Mouse (Mus musculus) hindbrain, embryonic 16.5 days (tissue): ENCODE measurements at regions not wholly inside any gene's neighbourhood (a gene's known extent, or its start where the extent isn't known, plus 50 kb on each side); places are given as distances from the start of the nearest gene placed in this dataset.
A peak's percentile ranks its signal among the peaks of the same experiment; 100 is the strongest.
"Not testable (repeated sequence)": the region's sequence is repeated elsewhere in the genome, so short reads cannot be mapped to it uniquely, and the experiment has no call there.

ENCODE experiments used
- ATAC-seq: fragments of 200-750 bp; cut with Nextera tagmentation; 2 replicates; pipeline ENCODE4 v1.8.0; 2017; ENCODE audit warnings: moderate TSS enrichment, moderate library complexity
- H3K27ac ChIP-seq: fragments of 300-500 bp; sonication (generic); 2 replicates; pipeline ENCODE4 v1.5.1; 2014; ENCODE audit warnings: low read depth, mild to moderate bottlenecking, control low read depth, low read length, moderate library complexity
- H3K27me3 ChIP-seq: fragments of 300-500 bp; sonication (generic); replicated peaks from 2 replicates; pipeline ENCODE4 v1.6.1; 2014; ENCODE audit warnings: low read length; ENCODE audit not compliant: control insufficient read depth, insufficient read depth
- H3K36me3 ChIP-seq: fragments of 300-500 bp; sonication (generic); 2 replicates; pipeline ENCODE4 v1.6.1; 2014; ENCODE audit warnings: mild to moderate bottlenecking, low read length, moderate library complexity, mixed read lengths; ENCODE audit not compliant: control insufficient read depth, insufficient read depth
- H3K4me1 ChIP-seq: fragments of 300-500 bp; sonication (generic); 2 replicates; pipeline ENCODE4 v1.6.1; 2014; ENCODE audit warnings: low read depth, low read length; ENCODE audit not compliant: control insufficient read depth, insufficient read depth
- H3K4me2 ChIP-seq: fragments of 300-500 bp; sonication (generic); 2 replicates; pipeline ENCODE4 v1.6.1; 2014; ENCODE audit warnings: mild to moderate bottlenecking, low read length, control low read depth, moderate library complexity
- H3K4me3 ChIP-seq: fragments of 300-500 bp; sonication (generic); 2 replicates; pipeline ENCODE4 v1.5.1; 2014; ENCODE audit warnings: mild to moderate bottlenecking, low read length, control low read depth, moderate library complexity
- H3K9ac ChIP-seq: fragments of 300-500 bp; sonication (generic); 2 replicates; pipeline ENCODE4 v1.6.1; 2014; ENCODE audit warnings: low read depth, mild to moderate bottlenecking, control low read depth, low read length, moderate library complexity
- H3K9me3 ChIP-seq: fragments of 300-500 bp; sonication (generic); 2 replicates; pipeline ENCODE4 v1.6.1; 2014; ENCODE audit warnings: mild to moderate bottlenecking, low read length, moderate library complexity; ENCODE audit not compliant: control insufficient read depth
- WGBS: fragments of 180-500 bp; shearing (Covaris S2); extraction: QIAGEN DNeasy Blood & Tissue Kit; methylation state at CpG from one replicate; pipeline ENCODE4 v1.1.7; 2014; 5-methylcytosine and 5-hydroxymethylcytosine counted together

DNA sequence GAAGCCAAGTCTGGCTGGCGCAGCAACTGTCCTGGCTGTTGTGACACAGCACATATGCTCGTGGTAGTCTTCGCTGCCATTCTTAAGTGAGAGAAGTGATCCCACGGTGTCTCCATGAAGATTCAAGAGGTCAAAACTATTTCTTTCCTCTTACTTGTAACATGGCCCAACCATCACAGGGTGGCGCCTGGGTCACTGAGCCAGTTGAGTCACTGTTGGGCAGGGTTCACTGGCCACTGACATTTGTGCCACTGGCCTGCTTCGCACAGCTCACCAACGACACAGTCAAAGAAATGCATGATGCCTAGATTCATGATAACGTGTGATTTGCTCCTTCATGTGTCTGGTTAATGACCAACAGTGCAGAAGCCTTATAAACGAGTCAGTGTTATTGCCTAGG lies 179.9 kb downstream of the Cdca7 start:
- ATAC-seq: no peak
- H3K9ac ChIP-seq: no peak overlapping the region
- H3K9me3 ChIP-seq: no peaks in the 10 kb centered on the region
- H3K4me2 ChIP-seq: no peak overlapping the region
- 73% methylated on average over 9 of the region's 9 CpGs for WGBS
- H3K27ac ChIP-seq: no peak overlapping the region
- no peaks in the 10 kb centered on the region for H3K27me3 ChIP-seq
- H3K36me3 ChIP-seq: no peaks in the 10 kb centered on the region
- H3K4me1 ChIP-seq: no peaks in the 10 kb centered on the region
- H3K4me3 ChIP-seq: no peak overlapping the region

DNA sequence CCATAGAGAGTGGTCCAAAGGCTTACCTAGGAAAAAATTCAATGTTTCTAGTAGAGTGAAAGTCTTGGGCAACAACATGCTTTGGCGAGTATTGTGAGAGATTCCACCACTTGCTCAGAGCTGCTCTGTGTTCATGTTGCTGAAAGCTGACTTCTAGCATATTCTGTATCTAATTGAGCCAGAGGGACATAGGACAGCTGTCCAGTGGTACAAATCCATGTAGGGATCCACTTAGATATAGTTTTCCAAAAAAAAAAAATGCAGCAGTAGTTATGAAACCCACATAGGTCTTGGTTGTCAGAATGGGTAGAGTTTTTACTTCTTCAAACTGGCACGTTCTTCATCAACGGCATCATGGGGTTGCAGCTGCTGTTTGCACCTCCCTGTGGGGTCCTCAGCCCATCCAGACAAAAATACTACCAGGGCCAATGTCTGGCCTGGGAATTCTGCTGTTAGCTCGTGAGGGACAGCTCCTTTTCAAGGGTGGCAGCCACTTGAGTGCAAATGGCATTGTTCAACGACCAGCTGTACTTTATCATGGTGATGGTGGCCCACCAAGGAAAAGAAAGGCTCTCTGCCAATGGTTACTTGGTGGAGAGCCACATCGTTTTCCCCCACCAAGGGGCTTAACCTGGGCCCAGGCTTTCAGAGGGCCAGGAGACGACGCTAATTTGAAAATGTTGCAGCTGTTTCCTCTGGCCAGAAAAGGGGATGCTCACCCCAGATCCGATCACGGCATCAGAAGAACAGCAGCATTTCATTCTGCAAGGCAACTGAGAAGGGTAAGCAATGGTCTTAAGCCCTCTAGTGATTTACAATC lies 181.4 kb downstream of the Cdca7 start:
- Histone ChIP-seq H3K4me2 (no peak overlapping the region), H3K9me3 (no peaks in the 10 kb centered on the region), H3K27ac (no peak overlapping the region), H3K4me3 (no peak overlapping the region), H3K4me1 (no peaks in the 10 kb centered on the region), H3K27me3 (no peaks in the 10 kb centered on the region), H3K36me3 (no peaks in the 10 kb centered on the region), H3K9ac (no peak overlapping the region)
- ATAC-seq: no peak
- 49% methylated on average over 10 of the region's 10 CpGs for WGBS

DNA sequence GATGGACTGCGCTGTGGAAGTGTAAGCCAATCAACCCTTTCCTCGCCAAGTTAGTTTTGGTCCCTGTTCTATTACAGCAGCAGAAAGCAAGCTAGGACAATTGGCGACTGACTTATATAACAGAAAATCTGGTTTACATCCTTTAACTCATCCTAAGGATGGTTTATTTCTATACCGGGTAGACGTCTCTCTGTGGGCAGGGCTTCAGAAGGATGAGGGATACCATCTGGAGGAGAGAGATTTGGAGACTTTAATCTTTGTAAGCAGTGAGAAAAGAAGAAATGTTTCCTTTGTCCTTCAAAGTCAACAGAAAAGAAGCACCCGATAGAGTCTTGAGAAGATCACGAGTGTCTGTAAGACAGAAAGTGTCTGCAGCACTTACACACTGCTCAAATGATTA lies 186.4 kb downstream of the Cdca7 start:
- WGBS: 96% methylated on average over 7 of the region's 7 CpGs
- Histone ChIP-seq H3K36me3 (no peaks in the 10 kb centered on the region), H3K4me1 (no peaks in the 10 kb centered on the region), H3K4me3 (no peak overlapping the region), H3K9me3 (no peaks in the 10 kb centered on the region), H3K27ac (no peak overlapping the region), H3K4me2 (no peak overlapping the region), H3K9ac (no peak overlapping the region), H3K27me3 (no peaks in the 10 kb centered on the region)
- ATAC-seq: no peak

DNA sequence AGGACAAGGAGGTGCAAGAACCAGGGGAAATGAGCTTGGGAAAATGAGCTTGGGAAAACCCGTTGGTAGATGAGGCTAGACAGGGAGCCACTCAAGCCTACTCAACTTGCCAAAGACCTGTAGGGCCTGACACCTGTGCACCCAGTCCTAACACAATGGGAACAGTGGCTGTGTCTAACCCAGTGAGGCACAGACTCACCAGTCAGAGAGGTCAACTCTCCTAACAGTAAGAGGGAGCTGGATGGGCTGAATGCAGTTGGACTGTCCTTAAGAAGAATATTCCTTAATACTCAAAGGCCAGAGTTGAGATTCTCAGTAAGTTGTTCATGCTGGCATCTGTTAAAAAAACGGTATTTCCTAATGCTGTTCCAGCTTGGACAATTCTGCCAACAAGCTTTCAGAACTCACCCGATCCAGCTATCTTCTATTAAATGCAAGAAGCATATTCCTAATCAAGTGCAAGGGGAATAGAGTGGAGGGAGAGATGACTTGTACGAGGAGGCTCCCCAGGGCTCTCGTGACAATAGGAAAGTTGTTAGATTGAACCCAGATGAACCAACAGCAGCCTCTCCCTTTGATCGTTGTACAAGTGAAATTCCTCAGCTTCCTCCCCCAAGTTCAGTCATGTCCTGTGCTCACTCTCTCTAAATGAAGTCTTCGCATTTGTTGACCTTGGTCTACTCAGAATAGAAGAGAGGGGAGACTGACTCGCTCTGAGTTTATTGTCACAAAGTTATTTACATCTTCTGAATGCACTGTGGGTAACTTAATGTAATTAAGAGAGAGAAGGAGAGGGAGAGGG lies 187.2 kb downstream of the Cdca7 start:
- Histone ChIP-seq H3K9ac (no peak overlapping the region), H3K4me1 (no peaks in the 10 kb centered on the region), H3K36me3 (no peaks in the 10 kb centered on the region), H3K27me3 (no peaks in the 10 kb centered on the region), H3K4me3 (no peak overlapping the region), H3K27ac (no peak overlapping the region), H3K9me3 (no peaks in the 10 kb centered on the region), H3K4me2 (no peak overlapping the region)
- WGBS: 68% methylated on average over 8 of the region's 8 CpGs
- ATAC-seq: no peak

DNA sequence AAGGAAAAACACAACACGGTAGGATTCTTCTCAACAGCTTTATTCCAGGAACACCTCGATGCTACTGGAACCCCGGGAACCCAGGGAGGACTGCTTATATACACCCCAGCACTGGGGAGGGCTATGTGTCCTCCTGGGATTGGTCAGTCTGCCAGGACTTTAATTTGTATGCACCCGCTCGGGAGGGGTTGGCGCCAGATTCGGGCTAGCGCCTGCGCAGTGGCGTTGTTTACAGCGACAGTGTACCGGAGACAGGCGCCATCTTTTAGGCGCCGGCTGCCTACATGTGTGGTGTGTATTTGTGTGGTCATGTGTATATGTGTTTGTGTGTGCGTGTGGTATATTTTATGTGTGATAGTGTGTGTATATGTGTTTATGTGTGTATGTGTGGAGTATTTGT lies 191.4 kb downstream of the Cdca7 start:
- not testable (repeated sequence) for H3K27ac ChIP-seq, H3K4me2 ChIP-seq, H3K9ac ChIP-seq, H3K36me3 ChIP-seq, H3K9me3 ChIP-seq, H3K4me1 ChIP-seq, H3K4me3 ChIP-seq, H3K27me3 ChIP-seq, ATAC-seq
- WGBS: 96% methylated on average over 16 of the region's 16 CpGs

DNA sequence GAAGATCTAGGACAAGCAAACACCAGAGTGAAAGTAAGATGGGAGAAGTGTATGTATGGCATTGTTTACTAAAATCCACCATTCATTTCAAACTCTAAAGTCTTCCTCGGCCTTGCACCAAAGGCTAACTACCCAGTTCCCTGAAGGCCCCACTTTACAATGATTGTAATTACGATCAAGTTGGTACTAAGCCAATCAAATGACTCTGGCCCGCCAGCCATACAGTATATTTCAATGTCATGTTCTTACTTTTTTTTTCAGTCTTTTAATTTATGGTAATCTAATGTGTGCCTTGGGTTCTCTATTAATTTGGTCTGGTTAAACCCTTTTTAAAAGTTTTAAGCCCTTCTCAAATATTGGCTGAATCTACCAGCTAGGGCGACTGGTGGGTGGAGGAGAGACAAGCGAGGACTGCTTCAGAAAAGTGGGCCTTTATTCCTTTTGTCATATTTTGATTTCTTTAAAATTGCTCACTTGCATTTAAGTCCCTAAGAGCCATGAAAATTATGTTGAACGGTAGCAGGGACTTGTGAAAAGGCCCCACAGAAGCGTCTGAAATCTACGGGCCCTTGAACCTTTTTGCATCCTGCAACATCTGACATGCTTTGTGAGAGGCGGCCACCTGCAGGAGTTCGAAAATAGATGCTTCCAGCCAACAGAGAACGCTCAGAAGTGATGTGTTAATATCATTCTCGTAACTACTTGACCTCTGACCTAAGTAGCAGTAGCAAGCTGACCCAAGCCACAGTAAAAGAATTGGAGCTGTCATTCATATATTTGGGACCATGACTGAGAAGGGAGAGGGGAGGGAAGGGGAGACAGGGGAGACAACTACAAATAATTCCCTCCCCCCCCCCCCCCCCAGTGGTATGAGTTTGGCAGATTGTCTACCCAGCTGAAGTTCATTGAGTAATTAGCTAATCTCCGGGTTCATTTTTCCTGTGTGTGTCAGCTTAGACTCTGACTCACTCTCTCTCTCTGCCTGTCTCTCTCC lies 197.2 kb downstream of the Cdca7 start:
- no peaks in the 10 kb centered on the region for H3K36me3 ChIP-seq
- H3K4me1 ChIP-seq: no peaks in the 10 kb centered on the region
- no peaks in the 10 kb centered on the region; the same call in 1 of the 2 replicates for H3K27me3 ChIP-seq
- no peak overlapping the region for H3K27ac ChIP-seq
- no peak for ATAC-seq
- WGBS: 26% methylated on average over 13 of the region's 13 CpGs
- no peaks in the 10 kb centered on the region for H3K9me3 ChIP-seq
- H3K4me3 ChIP-seq: no peak overlapping the region
- no peak overlapping the region for H3K9ac ChIP-seq
- H3K4me2 ChIP-seq: no peak overlapping the region

DNA sequence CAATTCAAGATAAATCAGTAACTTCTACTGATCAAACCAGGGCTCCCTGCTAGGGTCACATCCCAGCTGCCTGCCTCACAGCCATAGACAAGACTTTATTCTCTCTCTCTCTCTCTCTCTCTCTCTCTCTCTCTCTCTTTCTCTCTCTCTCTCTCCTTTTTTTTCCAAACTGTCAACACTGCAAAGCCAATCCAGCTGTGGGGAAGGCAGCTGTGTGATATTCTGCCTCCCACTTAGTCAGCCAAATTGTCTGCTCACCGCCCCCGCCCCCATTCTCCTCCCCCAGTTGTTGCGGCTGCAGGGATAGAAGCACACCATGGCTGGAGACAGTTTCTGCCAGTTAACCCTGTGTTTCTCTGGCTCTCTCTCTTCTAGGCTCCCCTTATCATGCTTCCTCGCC lies 198.3 kb downstream of the Cdca7 start:
- ATAC-seq: no peak
- Histone ChIP-seq H3K9me3 (no peaks in the 10 kb centered on the region), H3K36me3 (no peaks in the 10 kb centered on the region), H3K4me2 (peak overlapping the region; percentile 25), H3K9ac (no peak overlapping the region), H3K27ac (no peak overlapping the region), H3K4me1 (no peaks in the 10 kb centered on the region), H3K4me3 (no peak overlapping the region), H3K27me3 (no peaks in the 10 kb centered on the region; the same call in 1 of the 2 replicates)
- WGBS: 8% methylated on average over 4 of the region's 4 CpGs

DNA sequence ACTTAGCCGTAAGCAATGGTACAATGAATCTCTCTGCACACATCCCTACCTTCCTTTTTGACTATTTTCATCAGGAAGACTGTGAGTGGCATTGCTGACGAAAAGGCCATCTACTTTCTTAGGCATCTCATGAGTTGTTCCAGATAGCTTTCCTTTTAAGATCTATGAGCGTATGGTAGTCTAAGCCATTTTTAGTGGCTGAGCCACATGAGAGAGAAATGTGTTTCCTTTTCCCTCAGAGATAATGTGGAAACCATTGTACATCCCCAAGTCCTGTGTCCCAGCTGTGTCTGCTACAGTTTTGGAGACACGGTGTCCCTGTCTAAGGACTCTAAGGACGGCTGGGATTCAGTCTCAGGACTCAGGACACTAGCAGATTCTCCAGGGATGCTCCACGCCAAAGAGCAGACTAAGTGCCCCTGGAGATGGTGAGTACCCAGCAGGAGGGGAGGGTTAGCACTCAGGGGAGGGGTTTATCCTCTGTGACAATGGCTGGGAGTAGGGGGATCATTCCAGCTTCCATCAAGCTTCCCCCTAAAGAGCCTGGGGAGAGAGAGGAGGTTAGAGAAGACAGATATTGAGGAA lies 199.0 kb downstream of the Cdca7 start:
- no peak for ATAC-seq
- no peaks in the 10 kb centered on the region for H3K27me3 ChIP-seq
- WGBS: 62% methylated on average over 6 of the region's 6 CpGs

More for the DNA sequence above, 199.0 kb downstream of the Cdca7 start:
- Histone ChIP-seq H3K9ac (no peak overlapping the region), H3K36me3 (no peaks in the 10 kb centered on the region), H3K4me2 (no peak overlapping the region), H3K4me1 (no peaks in the 10 kb centered on the region), H3K9me3 (no peaks in the 10 kb centered on the region), H3K27ac (no peak overlapping the region), H3K4me3 (no peak overlapping the region)
